Mouse (Mus musculus): ENCODE results near the gene Tmeff2.

Gene Tmeff2

DNA sequence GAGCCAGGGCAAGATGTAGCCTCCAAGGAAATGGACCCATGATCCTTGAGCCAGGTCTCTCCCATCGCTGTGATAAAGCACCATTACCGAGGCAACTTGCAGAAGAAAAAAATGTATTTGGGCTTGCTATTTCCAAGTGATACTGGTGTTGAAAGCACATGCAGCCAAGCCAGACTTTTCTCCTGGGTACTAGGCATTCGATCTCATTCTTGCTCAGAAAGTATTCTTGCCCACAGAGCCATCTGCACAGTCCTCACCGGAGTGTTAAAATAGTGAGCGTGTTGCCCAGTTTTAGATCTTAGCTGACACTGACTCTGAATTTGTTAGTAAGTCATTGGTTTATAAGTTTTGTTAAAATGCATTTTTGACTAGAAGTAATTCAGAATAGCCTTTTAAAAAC lies 215.3 kb downstream of the Tmeff2 start:
- DNase-seq: no peak

DNA sequence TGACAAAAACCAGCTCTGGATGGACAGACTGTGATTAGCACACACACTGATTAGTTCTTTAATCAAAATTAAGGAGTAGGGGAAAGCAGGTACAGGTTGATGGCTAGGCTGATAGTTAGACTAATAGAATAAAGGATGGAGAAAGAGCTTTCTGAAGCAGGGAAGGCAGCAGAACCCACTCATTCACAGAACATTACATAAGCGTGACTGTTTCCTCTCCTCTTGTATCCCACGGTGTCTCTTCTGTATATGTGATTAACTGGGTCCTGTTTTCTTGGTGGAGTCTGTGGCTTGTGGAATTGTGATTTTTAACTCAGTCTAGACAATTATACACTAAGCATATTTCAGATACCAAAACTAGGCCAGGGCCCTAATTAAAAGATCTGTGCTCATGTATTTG lies 217.4 kb downstream of the Tmeff2 start:
- no peak for DNase-seq

DNA sequence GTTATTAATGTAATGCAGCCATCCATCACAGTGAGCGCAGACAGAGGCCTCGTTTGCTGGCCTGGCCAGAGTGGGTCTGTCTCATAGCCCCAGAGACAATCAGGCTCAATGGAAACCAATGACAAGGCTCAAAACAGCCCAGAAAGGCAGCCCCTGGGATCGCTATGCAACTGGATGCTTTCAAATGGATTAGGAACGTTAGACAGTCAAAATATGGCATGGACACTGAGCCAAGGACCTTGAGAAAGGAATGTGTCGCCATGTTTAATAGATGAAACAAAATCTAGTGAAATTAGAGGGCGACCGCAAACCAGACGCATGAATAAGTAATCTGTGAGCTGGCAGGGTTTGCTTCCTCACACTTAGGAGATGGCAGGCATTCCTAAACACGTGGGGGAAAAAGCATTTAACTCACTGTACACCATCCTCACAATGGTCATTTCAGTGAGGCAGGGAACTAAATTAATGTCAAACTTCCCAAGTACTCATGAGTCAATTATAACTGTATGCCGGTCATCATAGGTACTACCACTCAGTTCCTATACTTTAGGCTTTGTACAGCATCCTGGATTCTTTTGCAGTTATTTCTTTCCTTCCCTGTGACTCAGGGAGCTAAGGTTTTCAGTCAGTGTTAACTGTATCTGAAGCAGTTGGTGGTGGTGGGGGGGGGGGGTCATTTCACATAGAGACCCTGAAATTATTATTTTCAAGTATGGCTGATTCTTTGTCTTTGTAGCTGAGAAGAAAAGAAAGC lies 225.4 kb downstream of the Tmeff2 start:
- DNase-seq: no peak

DNA sequence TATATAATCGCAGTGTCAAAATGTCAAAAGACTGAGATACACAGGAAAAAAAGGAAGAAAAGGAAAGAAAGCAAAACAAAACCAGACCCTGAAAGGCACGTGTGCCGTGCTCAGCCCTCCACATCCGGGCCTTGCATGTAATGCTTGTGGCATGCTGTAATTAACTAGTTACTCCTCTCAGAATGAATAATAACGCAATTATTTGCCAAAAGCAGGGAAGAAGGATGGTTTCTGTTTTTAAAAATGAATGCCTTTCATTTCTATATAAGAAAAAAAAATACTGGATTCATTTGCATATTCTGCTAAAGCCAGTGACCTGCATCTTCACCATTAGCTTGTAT lies 225.9 kb downstream of the Tmeff2 start:
- DNase-seq: no peak

DNA sequence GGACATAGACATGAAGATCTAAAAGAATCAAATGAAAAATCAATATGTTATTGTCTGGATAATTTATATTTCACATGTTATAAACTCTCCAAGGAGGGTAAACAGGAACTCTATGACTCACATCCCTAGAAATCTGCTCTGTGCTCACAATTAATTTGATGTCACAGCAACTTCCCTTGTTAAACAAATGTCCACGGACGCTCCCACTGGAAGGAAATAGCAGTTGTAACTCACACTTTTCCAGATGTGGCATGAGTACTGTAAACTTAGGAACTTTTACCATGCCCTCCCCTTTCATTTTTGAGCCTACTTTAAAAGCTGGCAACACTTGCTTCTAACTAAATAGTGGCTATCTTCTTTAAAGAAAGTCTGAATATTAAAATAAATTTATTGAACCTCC lies 236.3 kb downstream of the Tmeff2 start:
- no peak for DNase-seq

DNA sequence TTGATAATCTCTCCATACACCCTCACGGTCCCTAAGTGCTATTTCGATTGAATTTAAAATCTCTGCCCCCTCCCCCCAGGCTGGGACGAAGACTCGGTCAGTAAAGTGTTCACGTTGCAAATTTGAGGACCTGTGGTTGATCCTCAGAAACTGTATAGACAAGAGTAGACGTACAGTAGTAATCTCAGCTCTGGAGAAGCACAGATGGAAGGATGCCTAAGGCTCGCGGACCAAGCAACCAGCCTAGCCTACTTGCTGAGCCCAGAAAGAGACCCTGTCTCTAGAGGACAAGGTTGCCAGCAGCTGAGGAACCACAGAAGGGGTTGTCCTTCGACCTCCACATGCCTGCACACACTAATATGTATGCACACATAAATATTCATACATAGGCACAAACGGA lies 239.2 kb downstream of the Tmeff2 start:
- no peak for DNase-seq

DNA sequence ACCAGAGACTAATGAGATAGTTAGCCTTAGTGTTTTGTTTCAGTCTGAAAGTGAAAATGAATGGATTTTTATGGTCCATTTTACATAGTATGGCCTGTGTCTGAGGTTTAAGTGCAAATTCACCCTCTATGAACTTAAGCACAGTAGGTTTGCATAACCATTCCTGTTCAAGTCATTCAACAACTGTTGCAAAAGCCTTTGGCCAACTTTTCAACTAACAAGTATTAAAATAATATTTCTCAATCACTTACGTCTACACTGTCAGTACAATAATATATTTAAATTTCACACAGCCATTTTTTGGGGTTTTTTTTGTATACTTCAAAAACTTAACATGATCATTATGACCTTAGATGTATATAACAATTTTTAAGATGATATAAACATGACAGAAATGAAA lies 240.9 kb downstream of the Tmeff2 start:
- no peak for DNase-seq

DNA sequence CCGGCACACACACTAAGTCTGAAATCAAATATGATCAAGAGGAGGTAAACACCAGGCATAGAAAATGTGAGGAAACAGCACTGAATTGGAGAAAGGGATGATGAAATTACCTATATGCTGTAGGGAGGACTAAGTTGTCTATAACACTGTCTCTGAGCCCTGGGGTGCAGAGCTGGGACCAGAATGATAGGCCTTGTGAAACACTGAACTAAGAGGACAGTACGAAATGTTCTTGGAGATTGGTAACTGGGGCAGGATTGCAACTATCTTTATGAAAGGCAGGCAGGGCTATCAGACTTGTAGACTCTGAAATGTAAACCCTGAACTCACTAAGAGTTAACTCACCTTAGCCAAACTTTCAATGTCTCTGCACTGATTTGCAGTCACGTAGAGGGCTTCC lies 242.3 kb downstream of the Tmeff2 start:
- DNase-seq: no peak

DNA sequence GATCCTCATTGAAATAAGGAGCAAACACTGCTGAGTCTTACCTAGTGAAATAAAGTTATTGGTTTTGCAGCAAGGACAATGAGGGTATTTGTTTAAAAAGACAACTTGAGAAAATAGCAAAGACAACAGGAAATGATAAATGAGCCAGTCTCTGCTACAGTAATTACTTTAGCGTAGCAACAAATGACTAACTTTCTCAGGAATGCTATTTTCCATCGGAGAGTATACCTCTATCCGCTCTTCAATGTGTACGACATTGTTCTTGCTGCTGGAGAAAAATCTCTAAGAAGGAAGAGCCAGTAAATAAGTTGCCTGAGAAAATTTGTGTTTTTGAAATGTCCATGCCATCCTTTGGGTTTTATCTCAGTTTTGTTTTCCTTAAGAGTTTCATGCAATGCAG lies 245.2 kb downstream of the Tmeff2 start:
- DNase-seq: no peak

DNA sequence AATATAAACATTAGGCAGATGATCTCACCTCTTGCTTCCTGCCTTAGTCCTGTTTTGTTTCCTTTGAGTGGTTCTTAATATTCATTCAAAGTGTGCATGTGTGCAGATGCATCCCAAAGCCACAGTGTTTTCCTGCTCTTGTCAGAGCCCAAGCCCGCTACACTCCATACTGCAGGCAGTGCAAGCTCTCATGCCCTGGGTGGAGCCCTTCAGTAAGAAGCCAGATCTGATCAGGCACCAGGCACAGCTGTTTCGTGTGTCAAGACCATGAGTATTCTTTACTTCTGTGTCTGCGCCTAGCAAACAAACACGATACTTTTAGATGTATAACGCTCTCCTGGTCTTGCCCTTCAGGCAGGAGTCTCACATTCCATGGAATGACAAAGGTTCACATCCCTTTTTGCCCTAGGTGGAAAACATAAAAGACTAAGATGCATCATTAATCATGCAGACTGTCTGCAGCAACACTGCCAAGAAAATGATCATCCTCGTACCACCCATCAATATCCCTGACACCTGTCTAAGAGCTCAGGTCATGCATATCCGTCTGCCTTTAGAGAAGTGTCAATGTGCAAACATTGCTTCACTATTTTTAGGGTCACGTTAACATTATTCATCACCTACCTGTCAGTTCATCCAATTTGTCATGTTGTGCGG lies 248.2 kb downstream of the Tmeff2 start:
- no peak for DNase-seq

DNA sequence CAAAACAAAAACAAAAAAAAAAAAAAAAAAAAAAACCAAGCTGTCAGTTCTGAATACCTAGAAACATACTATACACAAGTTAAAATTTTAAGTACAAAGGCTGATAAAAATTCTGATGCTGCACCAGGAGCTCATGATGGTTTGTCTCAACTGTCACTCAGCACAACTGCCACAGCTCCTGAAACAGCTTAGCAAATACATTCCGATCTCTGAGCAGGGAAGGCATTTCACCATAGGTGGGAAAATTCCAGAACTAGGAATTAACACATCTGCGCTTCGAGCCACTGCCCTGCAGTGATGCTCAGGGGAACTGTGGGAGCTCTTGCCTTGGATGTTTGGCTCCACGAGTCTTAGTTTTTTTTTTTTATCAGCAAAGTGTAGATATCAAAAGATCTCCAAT lies 249.0 kb downstream of the Tmeff2 start:
- no peak for DNase-seq

DNA sequence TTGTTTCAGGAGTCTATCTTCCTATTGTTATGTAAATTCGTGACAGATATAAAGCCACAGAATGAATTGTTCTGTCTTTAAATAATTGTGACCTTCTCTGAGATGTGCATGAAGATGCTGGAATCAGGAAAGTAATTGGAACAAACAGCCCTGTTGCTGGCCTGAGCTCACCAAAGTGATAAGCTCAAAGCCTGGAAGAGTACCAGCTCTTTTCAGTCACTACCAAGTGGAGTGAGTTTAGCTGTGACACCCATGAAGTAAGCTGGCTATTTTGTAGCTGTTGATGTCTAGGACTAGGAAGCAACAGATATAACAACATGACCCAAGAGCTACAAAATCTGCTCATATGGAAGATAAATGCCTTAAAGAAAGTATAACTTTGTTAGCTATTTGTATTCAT lies 249.4 kb downstream of the Tmeff2 start:
- no peak for DNase-seq

DNA sequence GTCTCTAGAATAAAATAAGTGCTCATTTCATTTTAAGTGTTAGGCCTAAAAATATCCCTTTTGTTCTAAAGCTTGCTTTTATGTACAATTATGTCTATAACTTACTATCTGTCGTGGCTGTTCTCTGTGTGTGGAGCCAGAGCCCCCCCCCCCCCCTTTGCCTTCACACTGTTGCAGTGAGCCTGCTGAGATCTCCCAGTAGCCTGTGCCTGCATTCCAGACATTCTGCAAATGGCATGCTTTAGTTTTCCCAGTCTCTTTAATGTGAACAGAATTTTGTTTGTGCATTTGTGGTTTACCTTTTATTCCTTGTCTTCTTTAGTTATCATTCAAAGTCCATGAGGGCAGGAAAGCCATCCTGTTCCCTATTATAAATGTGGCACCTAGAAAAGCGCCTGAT lies 251.6 kb downstream of the Tmeff2 start:
- no peak for DNase-seq

DNA sequence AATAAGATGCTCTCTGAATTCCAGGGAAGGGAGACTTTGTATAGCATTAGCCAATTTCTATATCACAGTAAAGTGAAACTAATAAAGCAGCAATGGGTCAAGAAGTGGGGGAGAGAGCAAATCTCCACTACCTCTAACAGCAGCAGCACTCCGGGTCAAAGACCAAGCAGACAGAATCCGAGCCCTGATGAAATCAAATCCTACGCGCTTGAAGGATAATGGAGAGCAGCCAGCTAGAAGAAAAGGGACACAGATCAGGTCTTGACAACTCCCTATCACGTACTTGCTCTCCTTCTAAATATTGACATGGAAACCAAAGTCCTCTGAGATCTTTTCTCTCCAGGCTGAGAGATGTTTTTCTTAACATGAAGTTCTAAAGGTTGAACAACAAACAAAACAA lies 252.4 kb downstream of the Tmeff2 start:
- no peak for DNase-seq

DNA sequence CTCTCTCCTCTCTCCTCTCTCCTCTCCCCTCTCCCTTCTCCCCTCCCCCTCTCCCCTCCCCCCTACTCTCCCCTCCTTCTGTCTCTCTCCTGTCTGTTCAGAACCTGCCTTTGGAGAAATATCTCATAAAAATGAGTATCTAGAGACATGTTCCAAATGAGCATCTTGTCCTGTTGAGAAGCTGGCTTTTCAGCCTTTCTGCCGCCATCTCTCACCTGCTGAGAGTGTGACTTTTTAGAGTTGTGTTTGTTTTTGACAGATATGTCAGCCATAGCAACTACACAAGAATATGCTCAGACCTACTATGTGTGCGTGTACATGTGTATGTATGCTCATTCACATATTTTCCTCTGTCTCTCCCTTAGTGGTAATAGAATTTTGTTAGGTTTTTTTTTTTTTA lies 283.8 kb downstream of the Tmeff2 start:
- no peak for DNase-seq

DNA sequence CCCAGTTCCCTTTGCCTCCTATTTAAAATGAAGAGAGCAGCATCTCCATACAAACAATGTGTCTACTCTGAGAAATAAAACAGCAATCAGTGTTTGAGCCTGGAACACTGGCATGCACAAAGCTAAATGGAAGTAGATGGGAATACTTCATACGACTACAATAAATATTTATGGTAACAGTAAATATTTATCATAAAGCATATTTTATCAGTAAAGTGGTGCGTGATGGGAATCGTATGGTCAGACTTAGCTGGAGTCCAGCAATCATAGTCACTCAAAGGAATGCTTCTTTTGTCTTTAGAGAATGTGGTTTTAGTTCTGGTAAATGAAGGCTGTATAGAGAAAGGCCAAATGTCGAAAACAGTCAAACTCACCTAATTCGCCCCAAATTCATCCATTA lies 288.6 kb downstream of the Tmeff2 start:
- DNase-seq: no peak

DNA sequence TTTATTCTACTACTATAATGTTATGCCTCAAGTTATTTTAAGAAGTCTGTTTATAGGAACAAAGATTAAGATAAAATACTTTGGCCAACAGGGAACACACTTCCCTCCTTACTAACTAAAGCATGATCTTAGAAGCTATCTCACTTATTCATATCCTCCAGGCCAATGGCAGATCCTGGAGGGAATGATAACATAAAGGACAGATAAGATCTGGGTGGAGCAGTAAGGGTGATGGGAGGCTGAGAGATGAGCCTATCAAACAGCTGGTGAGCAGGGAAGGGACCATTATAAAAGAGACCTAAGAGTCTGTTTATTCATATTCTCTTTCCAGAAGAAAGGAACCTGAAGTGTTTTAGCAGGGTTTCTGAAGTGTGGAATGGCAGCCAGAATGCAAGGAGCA lies 290.8 kb downstream of the Tmeff2 start:
- no peak for DNase-seq

DNA sequence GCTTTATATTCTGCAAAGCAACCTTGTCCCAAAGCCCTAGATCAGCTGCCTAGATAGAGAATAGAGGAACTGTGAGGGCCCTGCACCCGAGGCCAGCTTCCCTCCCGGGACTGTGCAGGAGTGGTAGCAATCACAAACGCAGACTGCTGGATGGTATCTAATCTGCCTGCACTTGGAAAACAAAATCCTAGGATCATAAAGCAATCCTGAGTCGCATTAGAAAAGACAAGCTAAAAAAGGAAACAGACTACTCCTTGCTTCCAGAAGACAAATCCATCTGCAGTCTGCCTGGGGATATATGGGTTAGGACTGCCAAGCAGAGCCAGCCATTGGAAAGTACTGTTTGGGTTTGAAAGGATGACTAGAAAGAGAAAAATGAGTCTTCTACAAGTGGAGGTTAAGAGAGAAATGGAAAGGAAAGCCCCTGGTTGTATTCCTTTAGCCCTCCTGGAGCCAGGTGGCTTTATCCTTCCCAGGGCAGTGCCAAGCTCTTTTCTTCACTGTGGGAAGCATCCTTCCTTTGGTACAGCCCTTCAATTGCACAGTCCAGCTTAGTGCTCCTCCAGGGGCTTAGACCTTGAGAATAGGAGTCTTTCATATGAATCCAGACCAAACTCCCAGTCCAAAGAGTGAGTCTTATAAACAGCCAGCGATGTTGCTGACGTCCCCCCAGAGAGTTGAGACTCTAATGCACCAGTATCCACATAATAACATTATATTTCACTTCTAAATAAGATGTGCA lies 291.6 kb downstream of the Tmeff2 start:
- no peak for DNase-seq

DNA sequence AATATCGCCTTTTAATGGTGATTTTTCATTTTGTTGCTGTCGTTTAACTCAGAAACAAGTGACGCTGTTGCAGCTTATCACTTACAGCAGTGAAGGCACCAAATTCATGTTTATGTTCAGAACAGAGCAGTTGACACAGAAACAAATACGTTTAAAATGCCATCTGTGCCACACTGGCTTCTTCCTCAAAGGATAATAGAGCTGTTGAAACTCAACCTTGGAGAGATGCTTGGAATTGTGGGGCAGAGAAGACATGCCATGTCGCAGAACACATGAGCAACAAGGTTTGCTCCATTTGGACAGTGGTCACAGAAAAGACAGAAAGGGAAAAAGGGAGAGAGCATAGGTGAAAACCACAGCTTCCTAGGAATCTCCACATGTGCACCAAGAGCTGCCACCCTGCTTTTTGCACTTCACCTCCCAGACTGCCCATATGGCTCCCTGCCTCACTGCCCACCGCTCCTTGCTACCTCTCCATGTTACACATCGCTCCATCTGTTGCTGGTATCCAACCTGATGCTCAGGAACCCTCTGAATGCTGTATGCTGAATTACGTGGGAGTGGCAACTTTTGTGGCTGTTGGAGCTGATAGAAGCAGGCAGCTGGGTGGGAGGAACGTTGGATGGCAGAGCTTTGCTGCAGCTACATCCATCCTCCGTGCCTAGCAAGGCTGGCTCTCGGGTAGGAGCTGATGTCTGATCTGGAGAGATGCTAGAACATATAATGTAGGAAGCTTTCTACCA lies 298.8 kb downstream of the Tmeff2 start:
- no peak for DNase-seq

DNA sequence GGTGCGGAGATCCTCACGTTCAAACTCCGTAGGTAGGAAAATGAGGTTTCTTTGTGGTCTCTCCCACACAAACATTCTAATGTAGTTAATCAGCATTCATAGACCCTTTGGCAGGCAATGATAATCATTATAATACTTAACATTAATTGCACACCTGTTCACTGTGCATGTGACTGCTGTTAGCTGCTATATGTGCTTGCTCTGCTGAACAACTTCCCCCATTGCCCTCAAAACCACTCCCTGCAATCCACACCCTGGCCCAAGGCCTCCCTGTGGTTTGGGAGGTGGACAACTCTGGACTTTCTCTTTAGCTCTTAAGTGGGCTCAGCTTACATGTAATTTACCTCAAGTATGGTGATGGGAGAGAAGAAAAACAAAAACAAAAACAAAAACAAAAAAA lies 299.5 kb downstream of the Tmeff2 start:
- no peak for DNase-seq

DNA sequence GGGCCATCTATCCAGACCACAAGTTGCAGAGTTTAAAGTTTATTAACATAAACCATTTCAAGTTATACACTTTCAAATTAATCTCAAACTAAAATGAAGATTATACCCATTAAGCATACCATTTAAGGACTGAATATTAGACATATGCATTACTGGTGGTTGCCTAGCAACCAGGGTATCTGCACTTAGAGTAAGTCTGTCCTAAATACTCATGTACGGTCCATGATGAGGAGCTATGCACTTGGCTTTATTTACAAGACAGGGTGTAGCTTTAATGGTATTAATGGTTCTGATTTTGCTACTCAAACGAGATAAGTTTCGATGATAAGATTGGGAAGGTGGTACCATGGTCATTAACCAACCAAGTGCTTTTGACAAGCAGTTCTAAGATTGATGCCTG lies 315.2 kb downstream of the Tmeff2 start:
- no peak for DNase-seq

DNA sequence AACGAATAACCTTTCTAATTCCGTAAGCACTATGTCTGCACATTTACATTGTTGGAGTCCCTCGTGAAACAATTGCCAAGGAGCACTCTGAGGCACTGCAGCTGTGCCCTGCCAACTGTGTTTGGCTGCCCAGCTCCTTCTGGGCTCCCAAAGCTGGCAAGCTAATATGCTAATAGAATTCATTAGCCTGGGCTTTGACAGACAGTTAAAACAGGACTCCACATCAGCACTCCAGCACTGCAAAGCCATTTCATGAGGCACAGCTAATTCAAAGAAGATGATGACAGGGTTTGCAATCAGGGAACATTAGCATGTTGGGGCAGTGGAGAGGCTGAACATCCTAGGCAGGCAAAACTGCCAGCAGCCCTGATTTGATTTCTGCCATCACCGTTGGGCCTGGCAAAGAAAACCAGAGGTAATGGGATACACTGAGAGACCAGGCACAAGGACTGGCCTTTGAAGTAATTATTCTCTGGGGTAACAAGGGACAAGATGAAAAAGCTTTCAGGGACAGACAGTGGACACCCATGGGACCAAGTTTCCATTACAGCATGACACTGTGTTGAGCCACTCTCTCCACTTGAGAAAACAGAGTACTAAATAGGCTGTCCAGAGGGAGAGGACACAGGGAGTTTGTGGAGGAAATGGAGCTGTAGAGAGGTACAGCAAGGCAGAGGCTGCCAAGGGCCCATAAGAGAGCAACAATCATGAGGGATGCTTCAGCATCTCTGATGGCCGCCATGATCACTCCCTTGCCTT lies 316.0 kb downstream of the Tmeff2 start:
- DNase-seq: no peak

DNA sequence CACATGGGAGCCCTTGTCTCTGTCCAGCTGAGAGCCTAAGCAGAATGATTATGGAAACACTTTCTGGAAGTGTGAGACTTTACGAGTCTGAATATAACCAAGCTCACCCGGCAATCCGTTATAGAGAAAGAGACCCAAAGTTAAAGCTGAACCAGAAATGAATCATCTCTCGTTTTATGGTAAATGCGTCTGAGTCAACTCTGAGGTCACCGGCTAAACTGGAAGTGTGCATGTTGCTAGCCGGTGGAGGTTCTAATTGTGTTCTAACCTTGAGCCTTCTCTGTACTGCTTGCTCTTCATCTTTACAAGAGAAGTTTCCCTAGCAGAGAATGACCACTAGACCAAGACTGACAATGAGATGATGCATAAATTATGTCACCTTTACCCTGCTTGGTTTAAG lies 316.8 kb downstream of the Tmeff2 start:
- DNase-seq: no peak
